Comparison of ENCODE assay signal across 12 mouse cellular contexts in genomic region chr7:83056101-83056935, GRCm38 (mm10).
A peak's percentile ranks its signal among the peaks of the same experiment; 100 is the strongest.
DNase-seq lines count a peak whose midpoint lies in the region; ATAC-seq lines count a peak whose summit lies in the region.
"Had no signal": no experiment of that assay in that cellular context is flagged by ENCODE, and none has a peak within 500 bp of the region (broad histone marks: within the 10 kb centered on the region; RNA-seq: fewer than 3 reads in every experiment).

No protein-coding gene starts in this region.

- ATAC-seq in heart, embryonic 12.5 days (ENCODE audit: insufficient number of reproducible peaks, low FRiP score): no peak
- ATAC-seq in megakaryocyte, adult 5-6 weeks (ENCODE audit: poor library complexity, severe bottlenecking): no peak

- intact Hi-C loops in left cerebral cortex, postnatal 14 days (cut with DNase I): no loop called here

- H3K4me1 ChIP-seq in heart, embryonic 12.5 days (replicated peaks): peaks cover 20% of the 10 kb centered on the region

- 60% methylated on average over 13 of the region's 13 CpGs for WGBS in heart, embryonic 12.5 days

- H3K27me3 ChIP-seq in heart, embryonic 12.5 days (replicated peaks): no peaks in the 10 kb centered on the region
- H3K27me3 ChIP-seq: kidney, embryonic 15.5 days had no signal

- no peaks in the 10 kb centered on the region for H3K9me3 ChIP-seq in heart, embryonic 12.5 days (replicated peaks)
- H3K9me3 ChIP-seq: kidney, embryonic 15.5 days had no signal

- H3K4me2 ChIP-seq in heart, embryonic 12.5 days: no peak overlapping the region
- H3K4me2 ChIP-seq: hindbrain, embryonic 14.5 days; kidney, embryonic 15.5 days had no signal

- H3K4me3 ChIP-seq in heart, embryonic 12.5 days: no peak overlapping the region
- H3K4me3 ChIP-seq: kidney, embryonic 15.5 days had no signal

- DNase-seq in heart, adult 8-10 months (ENCODE audit: low spot score): peak; percentile 0
- peak; percentile 41 for DNase-seq in right cerebral cortex, adult 18-20 months
- no peak for DNase-seq in right cerebral cortex, postnatal 4 days
- DNase-seq in left cerebral cortex, postnatal 14 days (ENCODE audit: low spot score in 2 of 2): peak; percentile 41 to 55
- DNase-seq in B cell, adult 2 months: no peak
- no peak for DNase-seq in retina, postnatal 1 day
- DNase-seq: embryo, embryonic 11 days; gastrocnemius, postnatal 10 days had no signal

- no peak overlapping the region for H3K27ac ChIP-seq in heart, embryonic 12.5 days (ENCODE audit: poor library complexity, severe bottlenecking)
- H3K27ac ChIP-seq: hindbrain, embryonic 14.5 days; kidney, embryonic 15.5 days had no signal

- H3K9ac ChIP-seq in heart, embryonic 12.5 days: no peak overlapping the region
- H3K9ac ChIP-seq: hindbrain, embryonic 14.5 days; kidney, embryonic 15.5 days had no signal

- no peaks in the 10 kb centered on the region for H3K36me3 ChIP-seq in heart, embryonic 12.5 days
- H3K36me3 ChIP-seq: kidney, embryonic 15.5 days had no signal

Comparison
In these comparisons a context has a peak if more than half of its experiments do, and no peak if none do; other contexts are left out.
1. DNase-seq: peak in heart, adult 8-10 months (single experiment), right cerebral cortex, adult 18-20 months (single experiment) and left cerebral cortex, postnatal 14 days (2 of 2); none in right cerebral cortex, postnatal 4 days (single experiment), B cell, adult 2 months (0 of 2) and retina, postnatal 1 day (single experiment).